Mouse (Mus musculus) thymus, adult 2 months (tissue): Measurements from ENCODE around the gene Snx11.

Experiments used
- CTCF ChIP-seq: fragments of 200-500 bp; IDR thresholded peaks from 2 replicates; pipeline ENCODE4 v1.5.1; 2012; ENCODE audit warnings: mild to moderate bottlenecking, control low read depth, low read length, moderate library complexity, borderline replicate concordance; ENCODE audit not compliant: control insufficient read depth, poor library complexity, insufficient read depth; ENCODE audit errors: extremely low read depth
- POLR2A ChIP-seq: fragments of 200-500 bp; IDR thresholded peaks from 2 replicates; pipeline ENCODE4 v1.6.1; 2012; ENCODE audit warnings: mild to moderate bottlenecking, low read length, control low read depth, moderate library complexity; ENCODE audit not compliant: control insufficient read depth, poor library complexity, insufficient read depth; ENCODE audit errors: extremely low read depth

DNA sequence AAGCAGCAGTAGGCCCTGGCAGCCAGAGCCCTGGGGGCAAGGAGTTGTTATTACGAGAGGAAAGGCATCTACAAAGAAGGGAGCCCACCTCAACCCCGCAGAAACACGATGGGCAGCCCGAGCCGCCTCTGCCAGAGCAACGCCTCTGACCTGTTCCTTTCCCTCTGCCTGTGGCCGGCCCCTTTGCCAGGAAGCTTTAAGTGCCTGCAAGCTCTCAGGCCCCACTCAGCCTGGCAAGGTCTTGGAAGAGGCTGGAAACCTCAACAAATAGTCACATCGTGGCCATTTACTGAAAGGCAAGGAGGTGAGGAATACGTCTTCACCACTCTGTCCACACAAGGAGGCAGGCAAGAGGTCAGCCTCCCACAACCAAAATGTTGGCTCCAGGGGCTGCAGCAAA is 9.1 kb downstream of the Snx11 start:
- TF ChIP-seq CTCF: no peak
- TF ChIP-seq POLR2A: no peak
